In genomic region chr2:66961808-66962519, GRCm38 (mm10) we compare ENCODE assay signal across 9 mouse cellular contexts.
DNase-seq lines count a peak whose midpoint lies in the region; ATAC-seq and TF ChIP-seq lines count a peak whose summit lies in the region.
"Had no signal": no experiment of that assay in that cellular context is flagged by ENCODE, and none has a peak within 500 bp of the region (broad histone marks: within the 10 kb centered on the region; RNA-seq: fewer than 3 reads in every experiment).

No protein-coding gene starts in this region.

- POLR2A ChIA-PET in Patski (lab: Charles Lee): no interaction called here

- no peak overlapping the region for H3K4me2 ChIP-seq in hindbrain, postnatal 0 days (ENCODE audit: low read depth, low read length)
- no peak overlapping the region for H3K4me2 ChIP-seq in neural tube, embryonic 12.5 days (replicated peaks)
- H3K4me2 ChIP-seq: heart, embryonic 15.5 days had no signal

- peak; percentile 68 for TF ChIP-seq CTCF in Patski (IDR thresholded peaks at IDR 0.05)
- peak; percentile 86 for TF ChIP-seq CTCF in hindbrain, postnatal 0 days (IDR thresholded peaks at IDR 0.05; ENCODE audit: low read depth)

- no peak overlapping the region for H3K27ac ChIP-seq in hindbrain, postnatal 0 days
- no peak overlapping the region for H3K27ac ChIP-seq in neural tube, embryonic 12.5 days
- H3K27ac ChIP-seq: heart, embryonic 15.5 days had no signal

- ATAC-seq in Patski: no peak
- peak; percentile 49; the same call in 1 of the 2 replicates for ATAC-seq in hindbrain, postnatal 0 days
- ATAC-seq in neural tube, embryonic 12.5 days (ENCODE audit: low FRiP score, low read depth): peak; percentile 68
- ATAC-seq in inflammation-experienced regulatory T-cells, adult 6 months: no peak

- 28% methylated on average over 8 of the region's 8 CpGs for WGBS in hindbrain, postnatal 0 days
- 30% methylated on average over 8 of the region's 8 CpGs for WGBS in neural tube, embryonic 12.5 days

- no peaks in the 10 kb centered on the region for H3K9me3 ChIP-seq in hindbrain, postnatal 0 days (ENCODE audit: low read length)
- no peaks in the 10 kb centered on the region for H3K9me3 ChIP-seq in neural tube, embryonic 12.5 days
- H3K9me3 ChIP-seq: heart, embryonic 15.5 days had no signal

- H3K4me1 ChIP-seq in hindbrain, postnatal 0 days (ENCODE audit: insufficient read depth, low read length): no peaks in the 10 kb centered on the region
- no peaks in the 10 kb centered on the region for H3K4me1 ChIP-seq in neural tube, embryonic 12.5 days
- H3K4me1 ChIP-seq: heart, embryonic 15.5 days had no signal

- in situ Hi-C loops in Patski (cut with MboI; ENCODE audit: low pct_unique_long_range_greater_than_20kb): no loop called here

- DNase-seq in heart, adult 11 months: peak; percentile 75
- DNase-seq in heart, postnatal 36 days: no peak
- no peak for DNase-seq in Patski (ENCODE audit: low read depth, low spot score)
- DNase-seq in embryo, embryonic 10.5 days (ENCODE audit: low spot score): peak; percentile 75
- DNase-seq in hindbrain, postnatal 0 days (ENCODE audit: low spot score): peak; percentile 78
- peak; percentile 34 to 63 for DNase-seq in left cerebral cortex, postnatal 14 days (ENCODE audit: low spot score in 2 of 2)

- peaks cover 22% of the 10 kb centered on the region for H3K27me3 ChIP-seq in Patski
- H3K27me3 ChIP-seq in hindbrain, postnatal 0 days (ENCODE audit: insufficient read depth, low read length): no peaks in the 10 kb centered on the region
- no peaks in the 10 kb centered on the region for H3K27me3 ChIP-seq in neural tube, embryonic 12.5 days (replicated peaks)
- H3K27me3 ChIP-seq: heart, embryonic 15.5 days had no signal

- no peak overlapping the region for H3K9ac ChIP-seq in hindbrain, postnatal 0 days (replicated peaks; ENCODE audit: low read length)
- no peak overlapping the region for H3K9ac ChIP-seq in neural tube, embryonic 12.5 days
- H3K9ac ChIP-seq: heart, embryonic 15.5 days had no signal

- H3K36me3 ChIP-seq in hindbrain, postnatal 0 days (ENCODE audit: insufficient read depth, low read length): no peaks in the 10 kb centered on the region
- no peaks in the 10 kb centered on the region for H3K36me3 ChIP-seq in neural tube, embryonic 12.5 days
- H3K36me3 ChIP-seq: heart, embryonic 15.5 days had no signal

- CTCF ChIA-PET in Patski (lab: Charles Lee): interaction anchor here (1.3 to 3.6 kb wide), 2 partner anchors 11 to 516 kb away, joined by 3 to 10 read pairs; no protein-coding TSS in a partner anchor

- intact Hi-C loops in heart, postnatal 36 days (cut with DNase I): loop anchor here (10.0 kb wide), 1 partner anchor 1393 kb away; no protein-coding TSS in a partner anchor
- intact Hi-C loops in left cerebral cortex, postnatal 14 days (cut with DNase I): loop anchor here (5.0 kb wide), 2 partner anchors 515 to 1385 kb away; no protein-coding TSS in a partner anchor

- H3K4me3 ChIP-seq in hindbrain, postnatal 0 days (ENCODE audit: low read length): no peak overlapping the region
- no peak overlapping the region for H3K4me3 ChIP-seq in neural tube, embryonic 12.5 days
- H3K4me3 ChIP-seq: heart, embryonic 15.5 days had no signal

Comparison
In these comparisons a context has a peak if more than half of its experiments do, and no peak if none do; other contexts are left out.
1. DNase-seq: peak in heart, adult 11 months (single experiment), embryo, embryonic 10.5 days (single experiment), hindbrain, postnatal 0 days (single experiment) and left cerebral cortex, postnatal 14 days (2 of 2); none in heart, postnatal 36 days (0 of 2) and Patski (single experiment).
2. ATAC-seq: peak in hindbrain, postnatal 0 days (single experiment) and neural tube, embryonic 12.5 days (single experiment); none in Patski (single experiment) and inflammation-experienced regulatory T-cells, adult 6 months (single experiment).